Mouse (Mus musculus) intestine, postnatal 0 days (tissue): ENCODE measurements at regions not wholly inside any gene's neighbourhood (a gene's known extent, or its start where the extent isn't known, plus 50 kb on each side); places are given as distances from the start of the nearest gene placed in this dataset.

Source experiments
- ATAC-seq: fragments of 200-750 bp; cut with Nextera tagmentation; 2 replicates; pipeline ENCODE4 v1.8.0; 2017; ENCODE audit warnings: mild to moderate bottlenecking, moderate TSS enrichment, moderate library complexity
- H3K27ac ChIP-seq: fragments of 300-500 bp; sonication (generic); 2 replicates; pipeline ENCODE4 v1.5.1; 2014; ENCODE audit warnings: mild to moderate bottlenecking, low read depth, low read length, moderate library complexity
- H3K27me3 ChIP-seq: fragments of 300-500 bp; sonication (generic); replicated peaks from 2 replicates; pipeline ENCODE4 v1.6.1; 2014; ENCODE audit warnings: low read length, mixed read lengths; ENCODE audit not compliant: control insufficient read depth, insufficient read depth
- H3K36me3 ChIP-seq: fragments of 300-500 bp; sonication (generic); 2 replicates; pipeline ENCODE4 v1.6.1; 2014; ENCODE audit warnings: mild to moderate bottlenecking, moderate library complexity; ENCODE audit not compliant: control insufficient read depth, insufficient read depth
- H3K4me1 ChIP-seq: fragments of 300-500 bp; sonication (generic); replicated peaks from 2 replicates; pipeline ENCODE4 v1.6.1; 2014; ENCODE audit warnings: antibody characterized with exemption, low read length, mixed read lengths; ENCODE audit not compliant: control insufficient read depth, insufficient read depth
- H3K4me2 ChIP-seq: fragments of 300-500 bp; sonication (generic); replicated peaks from 2 replicates; pipeline ENCODE4 v1.6.1; 2014; ENCODE audit warnings: low read depth, mild to moderate bottlenecking, moderate library complexity
- H3K4me3 ChIP-seq: fragments of 300-500 bp; sonication (generic); 2 replicates; pipeline ENCODE4 v1.5.1; 2014; ENCODE audit warnings: low read depth, low read length
- H3K9ac ChIP-seq: fragments of 300-500 bp; sonication (generic); 2 replicates; pipeline ENCODE4 v1.6.1; 2014; ENCODE audit warnings: mild to moderate bottlenecking, low read depth, low read length
- H3K9me3 ChIP-seq: fragments of 300-500 bp; sonication (generic); 2 replicates; pipeline ENCODE4 v1.6.1; 2016; ENCODE audit warnings: mixed run types; ENCODE audit not compliant: control insufficient read depth
- CTCF ChIP-seq: sonication (generic); IDR thresholded peaks from 2 replicates; pipeline ENCODE4 v1.5.1; 2016; ENCODE audit warnings: low read depth, mild to moderate bottlenecking, control low read depth, antibody characterized with exemption, moderate library complexity
- WGBS: fragments of 180-500 bp; shearing (Covaris S2); extraction: QIAGEN DNeasy Blood & Tissue Kit; methylation state at CpG from one replicate; pipeline ENCODE4 v1.1.7; 2014; 5-methylcytosine and 5-hydroxymethylcytosine counted together

DNA sequence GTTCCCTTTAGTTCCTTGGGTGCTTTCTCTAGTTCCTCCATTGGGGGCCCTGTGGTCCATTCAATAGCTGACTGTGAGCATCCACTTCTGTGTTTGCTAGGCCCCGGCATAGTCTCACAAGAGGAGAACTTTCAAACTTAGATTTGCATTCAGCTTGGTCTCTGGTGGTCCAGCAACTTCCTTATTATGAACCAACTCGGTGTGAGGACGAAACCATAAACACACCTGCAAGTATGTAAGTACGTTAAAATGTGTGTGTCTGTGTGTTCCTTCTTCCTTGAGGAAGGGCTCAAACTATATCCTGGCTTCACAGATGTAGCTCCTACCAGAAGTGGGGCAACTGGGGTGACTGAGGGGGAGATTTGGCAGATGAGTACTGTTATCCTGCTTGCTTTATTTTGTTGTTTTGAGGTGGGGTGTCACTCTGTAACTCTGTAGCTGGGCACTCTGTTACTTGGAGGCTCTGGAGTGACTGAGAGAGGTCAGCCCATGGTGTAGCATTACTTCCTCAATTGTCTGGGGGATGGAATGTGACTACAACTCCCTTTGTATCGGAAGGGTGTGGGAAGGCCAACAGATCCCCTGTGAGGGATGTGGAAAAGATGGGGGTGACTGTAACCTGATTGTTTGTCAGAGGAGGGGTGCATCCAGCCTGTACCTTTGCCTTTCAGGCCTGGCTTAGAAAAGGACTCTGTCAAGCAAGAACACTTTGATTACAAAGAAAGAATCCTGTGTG, 94.9 kb upstream of the Thpo start:
- H3K27ac ChIP-seq, result no peak overlapping the region
- H3K4me1 ChIP-seq, result no peaks in the 10 kb centered on the region
- H3K27me3 ChIP-seq, result no peaks in the 10 kb centered on the region
- no peak overlapping the region for H3K4me2 ChIP-seq
- WGBS, result 84% methylated on average over 5 of the region's 5 CpGs
- H3K36me3 ChIP-seq, result no peaks in the 10 kb centered on the region
- H3K9ac ChIP-seq, result no peak overlapping the region
- no peaks in the 10 kb centered on the region for H3K9me3 ChIP-seq
- no peak for ATAC-seq
- no peak overlapping the region for H3K4me3 ChIP-seq
- TF ChIP-seq CTCF, result no peak

DNA sequence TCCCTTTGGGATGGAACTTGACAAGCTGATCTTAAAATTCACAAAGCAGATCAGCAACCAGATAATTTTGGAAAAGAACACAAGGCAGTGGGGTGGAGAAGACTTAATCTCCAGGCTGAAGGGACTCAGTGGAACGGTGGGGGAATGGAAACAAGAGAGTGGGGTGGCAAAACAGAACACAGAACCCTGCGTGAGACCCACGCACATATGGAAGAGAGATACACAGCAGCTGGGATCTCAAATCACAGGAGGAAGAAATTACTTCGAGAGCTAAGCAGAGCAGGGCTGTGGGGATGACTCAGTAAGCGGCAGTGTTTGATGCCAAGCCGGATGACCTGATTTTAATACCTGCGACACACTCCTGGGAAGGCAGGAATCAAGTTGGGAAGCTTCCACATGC, 89.9 kb upstream of the Thpo start:
- no peak overlapping the region for H3K4me2 ChIP-seq
- ATAC-seq, result no peak
- WGBS, result 75% methylated on average over 7 of the region's 7 CpGs

DNA sequence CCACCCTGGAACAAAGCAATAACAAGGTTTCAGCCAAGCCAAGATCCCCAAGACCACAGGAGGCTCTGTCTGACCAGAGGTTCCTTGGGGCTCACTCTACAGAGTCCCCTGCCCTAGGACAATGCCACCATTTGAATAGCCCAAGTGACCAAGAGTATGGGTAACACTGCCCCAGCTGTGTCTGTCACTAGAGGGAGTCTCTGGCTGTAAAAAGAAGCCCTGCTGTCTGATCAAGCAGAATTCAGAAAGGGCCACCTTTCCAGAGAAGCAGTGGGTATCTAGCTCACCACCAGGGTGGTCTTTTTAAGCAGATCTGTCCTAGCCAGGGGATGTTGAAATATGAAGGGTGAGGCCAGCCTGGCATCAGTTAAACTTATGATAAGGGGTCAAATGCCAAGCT, 86.6 kb upstream of the Thpo start:
- peak; percentile 40; the same call in 1 of the 2 replicates for TF ChIP-seq CTCF
- Histone ChIP-seq H3K27me3 (no peaks in the 10 kb centered on the region), H3K9me3 (no peaks in the 10 kb centered on the region), H3K9ac (no peak overlapping the region), H3K4me3 (no peak overlapping the region), H3K4me2 (no peak overlapping the region), H3K36me3 (no peaks in the 10 kb centered on the region), H3K4me1 (no peaks in the 10 kb centered on the region), H3K27ac (no peak overlapping the region)
- ATAC-seq, result no peak

More for the DNA sequence above, 89.9 kb upstream of the Thpo start:
- Histone ChIP-seq H3K4me3 (no peak overlapping the region), H3K36me3 (no peaks in the 10 kb centered on the region), H3K27ac (no peak overlapping the region), H3K27me3 (no peaks in the 10 kb centered on the region), H3K9ac (no peak overlapping the region), H3K9me3 (no peaks in the 10 kb centered on the region), H3K4me1 (no peaks in the 10 kb centered on the region)
- no peak for TF ChIP-seq CTCF

DNA sequence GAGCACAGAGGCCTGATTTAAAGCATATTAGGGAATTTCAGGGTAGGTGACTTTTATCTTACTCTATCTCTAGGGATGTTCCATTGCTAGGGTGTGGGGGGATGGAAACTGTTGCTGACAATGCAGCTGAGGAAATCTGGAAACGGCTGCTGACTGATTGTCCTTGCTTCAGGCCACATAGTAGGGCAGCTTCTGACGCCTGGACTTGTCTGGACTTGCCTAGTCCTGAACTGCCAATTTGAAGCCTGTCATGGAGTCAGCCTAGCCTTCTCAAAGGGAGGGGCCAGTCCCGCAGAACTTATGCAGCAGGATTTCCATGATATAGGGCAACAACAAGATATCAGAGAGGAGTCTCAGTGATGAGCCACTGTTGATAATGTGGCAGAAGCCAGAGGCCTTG, 85.3 kb upstream of the Thpo start:
- H3K27me3 ChIP-seq, result no peaks in the 10 kb centered on the region
- ATAC-seq, result no peak

GRCm38 (mm10) chr16:20818711-20819189, 84.4 kb upstream of the Thpo start:
- ATAC-seq, result no peak
- Histone ChIP-seq H3K9ac (no peak overlapping the region), H3K27ac (no peak overlapping the region), H3K4me3 (no peak overlapping the region), H3K9me3 (no peaks in the 10 kb centered on the region), H3K4me1 (no peaks in the 10 kb centered on the region), H3K27me3 (no peaks in the 10 kb centered on the region), H3K36me3 (no peaks in the 10 kb centered on the region), H3K4me2 (no peak overlapping the region)
- TF ChIP-seq CTCF, result no peak
- WGBS, result 30% methylated on average over 5 of the region's 5 CpGs

More for the DNA sequence above, 85.3 kb upstream of the Thpo start:
- Histone ChIP-seq H3K4me1 (no peaks in the 10 kb centered on the region), H3K9ac (no peak overlapping the region), H3K4me2 (no peak overlapping the region), H3K9me3 (no peaks in the 10 kb centered on the region), H3K27ac (no peak overlapping the region), H3K4me3 (no peak overlapping the region), H3K36me3 (no peaks in the 10 kb centered on the region)
- no peak for TF ChIP-seq CTCF
- 81% methylated on average over 3 of the region's 3 CpGs for WGBS

DNA sequence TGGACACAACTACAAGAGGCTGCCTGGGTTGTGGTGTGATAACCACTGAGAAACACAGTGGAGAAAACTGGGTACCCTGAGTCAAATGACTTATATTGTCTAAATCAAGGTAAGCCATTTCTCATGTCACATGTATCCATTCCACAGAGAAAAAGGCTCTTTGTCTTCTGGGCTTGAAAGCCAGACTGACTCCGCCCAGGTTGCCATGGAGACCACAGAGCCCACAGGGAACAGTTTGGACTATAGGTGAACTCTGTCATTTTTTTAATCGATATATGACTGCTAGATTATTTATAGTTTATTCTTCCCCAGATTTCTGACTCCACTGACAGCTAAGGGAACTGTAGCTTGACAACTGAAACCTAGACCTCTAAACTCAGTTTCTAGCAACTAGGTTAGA, 80.7 kb upstream of the Thpo start:
- TF ChIP-seq CTCF, result no peak
- Histone ChIP-seq H3K9ac (no peak overlapping the region), H3K27me3 (no peaks in the 10 kb centered on the region), H3K4me3 (no peak overlapping the region), H3K36me3 (no peaks in the 10 kb centered on the region), H3K9me3 (no peaks in the 10 kb centered on the region), H3K27ac (no peak overlapping the region), H3K4me1 (no peaks in the 10 kb centered on the region), H3K4me2 (no peak overlapping the region)
- 82% methylated on average over 2 of the region's 2 CpGs for WGBS
- no peak for ATAC-seq
